Mouse (Mus musculus): Measurements from ENCODE around the gene Tceanc2. TPM values are rescaled to one million over a fixed set of nuclear protein-coding genes. Genes with fewer than 3 reads are reported as not detected.

Tceanc2 gene
- 15.9 and 18.4 TPM in 2 replicates for polyA plus RNA-seq (2012; ENCODE audit: insufficient read depth, insufficient read length, missing spikeins)

DNA sequence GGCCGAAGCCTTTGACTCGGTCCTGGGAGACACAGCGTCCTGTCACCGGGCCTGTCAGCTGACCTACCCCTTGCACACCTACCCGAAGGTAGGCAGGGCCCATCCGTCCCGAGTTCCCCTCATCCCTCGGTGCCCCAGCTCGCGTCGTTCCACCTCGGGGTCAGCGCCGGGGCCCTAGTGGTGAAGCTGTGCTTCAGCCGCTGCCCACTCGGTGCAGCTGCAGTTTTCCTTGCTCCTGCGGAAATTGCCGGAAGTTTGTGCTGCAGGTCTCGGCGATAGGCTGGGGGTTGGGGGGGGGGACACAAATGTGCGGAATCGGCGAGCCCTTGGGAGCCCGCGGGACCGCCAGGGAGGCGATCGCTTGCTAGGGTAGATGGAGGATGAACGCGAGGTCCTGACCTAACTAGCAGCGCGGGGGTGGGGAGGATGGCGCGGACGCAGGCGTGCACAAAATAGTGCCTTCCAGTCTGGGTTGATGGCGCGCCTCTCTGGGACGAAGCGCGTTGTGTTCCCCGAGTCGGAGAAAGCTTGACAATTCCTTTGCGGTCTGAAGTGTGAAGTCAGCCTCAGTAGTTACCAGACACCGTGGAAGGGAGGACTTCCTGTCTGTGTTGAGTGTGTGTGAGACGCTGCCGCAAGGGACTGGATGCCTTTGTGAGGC is at the start of gene Tceanc2:
Tceanc2 (minus strand) TSS at position 287 of the 661 bp plus-strand sequence.
- Histone ChIP-seq H3K4me3 (ENCODE audit: insufficient read depth, low read depth, low read length) (peak within 1 kb of the TSS; percentile 88), H3K4me1 (ENCODE audit: control insufficient read depth, insufficient read depth, insufficient read length, low read length) (peaks cover 4% of the 10 kb centered on the region; the same call in 1 of the 2 replicates), H3K27ac (replicated peaks; ENCODE audit: low read depth, low read length) (peak within 1 kb of the TSS; percentile 87)

DNA sequence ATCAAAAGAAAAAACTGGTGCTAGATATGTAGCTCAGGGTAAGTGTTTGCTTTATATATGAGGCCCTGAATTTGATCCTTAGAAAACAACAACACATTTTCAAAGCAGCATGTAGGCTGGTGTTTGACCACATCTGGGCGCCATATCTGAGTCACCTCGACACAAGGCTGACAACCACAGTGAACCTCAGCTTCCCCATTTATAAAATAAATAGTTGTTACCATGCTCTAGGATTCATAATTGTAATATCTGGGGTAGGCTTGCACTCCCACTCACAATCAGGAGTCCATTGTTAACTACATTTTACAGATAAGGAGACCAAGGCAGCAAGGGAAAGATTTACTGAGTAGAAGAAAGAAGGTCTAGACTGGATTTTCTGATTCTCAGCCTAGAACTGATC is 47.4 kb upstream of the Tceanc2 start:
- no peak overlapping the region for H3K4me3 ChIP-seq (ENCODE audit: insufficient read depth, low read depth, low read length)
- H3K27ac ChIP-seq (replicated peaks; ENCODE audit: low read depth, low read length) = no peak overlapping the region
- no peaks in the 10 kb centered on the region for H3K4me1 ChIP-seq (ENCODE audit: control insufficient read depth, insufficient read depth, insufficient read length, low read length)

DNA sequence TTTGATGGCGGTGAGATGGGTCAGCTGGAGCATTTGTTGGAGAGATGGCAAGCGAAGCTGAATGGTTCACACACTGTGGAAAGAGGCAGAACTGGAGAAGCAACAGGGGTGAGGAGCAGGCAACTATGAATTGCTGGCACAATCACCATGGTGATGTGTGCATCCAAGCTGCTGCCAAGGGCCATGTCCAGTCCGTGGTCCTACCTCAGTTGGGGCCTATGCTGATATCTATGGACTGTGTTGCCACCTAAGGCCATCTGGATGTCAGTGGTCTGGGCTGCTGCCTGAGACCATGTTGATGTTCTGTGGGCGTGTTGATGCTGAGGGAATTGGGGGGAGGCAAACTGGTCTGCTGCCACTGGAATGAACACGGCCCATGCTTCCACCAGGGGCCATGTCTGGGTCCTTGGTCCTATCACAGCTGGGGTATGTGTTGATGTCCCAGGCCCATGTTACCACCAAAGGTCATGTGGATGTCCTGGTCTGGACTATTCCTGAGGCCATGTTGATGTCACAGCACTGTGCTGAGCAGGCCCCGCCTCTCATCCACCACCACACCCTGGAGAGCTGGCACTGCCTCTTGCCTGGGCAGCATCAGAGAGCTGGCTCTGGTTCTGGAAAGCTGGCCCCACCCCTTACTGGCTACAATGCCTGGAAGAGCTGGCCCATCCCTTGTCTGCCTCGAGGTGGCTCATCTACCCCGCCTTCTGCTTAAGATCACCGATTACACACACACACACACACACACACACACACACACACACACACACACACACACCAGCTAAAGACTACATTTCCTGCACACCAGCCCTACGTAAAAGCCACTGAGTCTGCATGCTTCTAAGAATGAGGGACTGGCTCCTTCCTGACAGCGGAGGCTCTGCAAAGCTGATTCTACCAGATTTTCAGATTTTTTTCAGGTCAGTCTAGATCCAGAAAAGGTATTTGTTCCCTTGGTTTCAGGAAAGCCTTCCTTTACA is 44.6 kb upstream of the Tceanc2 start:
- Histone ChIP-seq H3K27ac (replicated peaks; ENCODE audit: low read depth, low read length) (no peak overlapping the region), H3K4me3 (ENCODE audit: insufficient read depth, low read depth, low read length) (no peak overlapping the region), H3K4me1 (ENCODE audit: control insufficient read depth, insufficient read depth, insufficient read length, low read length) (no peaks in the 10 kb centered on the region)

DNA sequence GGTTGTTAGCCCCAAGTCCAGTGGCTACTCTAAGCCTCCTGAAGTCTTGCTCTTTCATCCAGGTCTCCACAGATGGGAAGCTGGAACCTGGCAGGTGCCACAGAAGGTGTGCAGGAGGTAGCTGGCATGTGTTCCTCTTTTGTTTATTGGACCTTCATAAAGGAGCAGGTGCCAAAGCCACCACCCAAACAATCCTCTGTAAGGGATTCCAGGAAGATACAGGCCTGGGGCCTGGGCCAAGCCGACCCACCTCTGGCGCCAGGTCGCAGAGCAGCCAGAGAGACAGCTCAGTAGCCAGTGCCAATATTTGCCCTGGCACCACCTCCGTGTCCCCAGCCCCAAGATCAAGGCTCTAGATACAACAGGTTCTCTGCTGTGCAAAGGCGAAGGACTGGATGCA is 42.6 kb upstream of the Tceanc2 start:
- Histone ChIP-seq H3K4me1 (ENCODE audit: control insufficient read depth, insufficient read depth, insufficient read length, low read length) (no peaks in the 10 kb centered on the region; the same call in 1 of the 2 replicates), H3K4me3 (ENCODE audit: insufficient read depth, low read depth, low read length) (no peak overlapping the region), H3K27ac (replicated peaks; ENCODE audit: low read depth, low read length) (no peak overlapping the region)

DNA sequence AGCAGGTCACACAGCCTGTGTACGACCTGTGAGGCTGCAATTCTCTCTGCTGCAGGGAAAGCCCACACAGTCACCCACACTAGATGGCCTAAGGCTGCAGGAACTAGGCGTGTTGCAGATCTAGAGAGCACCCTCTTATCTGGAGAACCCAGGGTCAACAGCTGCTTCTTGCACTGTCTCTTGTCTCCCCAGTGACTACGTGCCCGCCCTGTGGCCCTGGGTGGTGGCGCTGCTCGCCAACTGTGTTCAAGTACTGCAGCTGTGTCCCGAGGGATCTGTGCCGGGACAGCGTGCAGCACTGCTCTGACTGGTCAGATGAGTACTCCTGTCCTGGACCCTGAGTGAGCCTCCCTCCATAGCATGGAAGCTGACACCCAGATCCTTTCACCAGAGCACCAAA is 38.7 kb upstream of the Tceanc2 start:
- H3K4me3 ChIP-seq (ENCODE audit: insufficient read depth, low read depth, low read length) = no peak overlapping the region
- no peaks in the 10 kb centered on the region; the same call in 1 of the 2 replicates for H3K4me1 ChIP-seq (ENCODE audit: control insufficient read depth, insufficient read depth, insufficient read length, low read length)
- no peak overlapping the region for H3K27ac ChIP-seq (replicated peaks; ENCODE audit: low read depth, low read length)

- no peak overlapping the region for H3K4me3 ChIP-seq (ENCODE audit: insufficient read depth, low read depth, low read length)
- H3K4me1 ChIP-seq (ENCODE audit: control insufficient read depth, insufficient read depth, insufficient read length, low read length) = no peaks in the 10 kb centered on the region; the same call in 1 of the 2 replicates
- H3K27ac ChIP-seq (replicated peaks; ENCODE audit: low read depth, low read length) = no peak overlapping the region
These were observed 34.5 kb upstream of the Tceanc2 start for GRCm38 (mm10) chr4:107213279-107214011.

DNA sequence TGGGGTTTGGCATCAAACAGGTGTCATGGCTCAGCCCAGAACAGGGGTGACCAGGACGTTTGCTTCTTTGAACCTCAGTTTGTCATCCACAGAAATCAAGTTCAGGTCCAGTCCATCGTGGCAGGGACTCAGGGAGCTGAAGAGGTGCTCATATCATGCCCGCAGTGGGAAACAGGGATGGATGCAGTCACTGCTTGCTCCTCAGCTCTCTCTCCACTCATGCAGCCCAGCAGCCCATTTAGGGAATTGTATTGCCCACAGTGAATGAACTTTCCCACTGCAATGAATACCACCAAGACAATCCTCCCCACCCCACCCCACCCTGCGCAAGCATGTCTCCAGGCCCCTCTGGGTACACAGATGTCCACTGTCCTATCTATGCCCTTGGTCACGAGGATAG is 33.0 kb upstream of the Tceanc2 start:
- Histone ChIP-seq H3K4me3 (ENCODE audit: insufficient read depth, low read depth, low read length) (no peak overlapping the region), H3K27ac (replicated peaks; ENCODE audit: low read depth, low read length) (no peak overlapping the region), H3K4me1 (ENCODE audit: control insufficient read depth, insufficient read depth, insufficient read length, low read length) (no peaks in the 10 kb centered on the region)

DNA sequence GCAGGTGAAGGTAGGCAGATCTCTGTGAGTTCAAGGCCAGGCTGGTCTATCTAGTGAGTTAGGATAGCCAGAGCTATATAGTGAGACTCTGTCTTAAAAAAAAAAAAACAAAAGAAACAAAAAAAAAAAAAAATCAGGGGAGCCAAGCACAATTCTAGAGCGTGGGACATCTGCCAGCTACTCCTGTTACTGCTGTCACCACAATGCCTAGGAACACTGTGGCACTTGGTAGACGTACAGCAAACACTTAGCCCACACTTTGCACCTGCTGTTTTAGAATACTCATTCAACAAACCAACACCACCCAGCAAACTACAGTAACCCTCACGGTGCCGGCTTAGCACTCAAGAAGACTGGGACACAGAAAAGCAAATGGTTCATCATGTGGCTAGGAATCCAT is 32.5 kb upstream of the Tceanc2 start:
- Histone ChIP-seq H3K4me1 (ENCODE audit: control insufficient read depth, insufficient read depth, insufficient read length, low read length) (no peaks in the 10 kb centered on the region), H3K27ac (replicated peaks; ENCODE audit: low read depth, low read length) (no peak overlapping the region), H3K4me3 (ENCODE audit: insufficient read depth, low read depth, low read length) (no peak overlapping the region)

GRCm38 (mm10) chr4:107210483-107211097 is 31.7 kb upstream of the Tceanc2 start:
- H3K4me3 ChIP-seq (ENCODE audit: insufficient read depth, low read depth, low read length) = no peak overlapping the region
- H3K27ac ChIP-seq (replicated peaks; ENCODE audit: low read depth, low read length) = no peak overlapping the region

GRCm38 (mm10) chr4:107208880-107209279 is 30.0 kb upstream of the Tceanc2 start, which contains the start of gene Ldlrad1:
Gene Ldlrad1, plus strand, starts transcription at chr4:107209180.
- H3K4me1 ChIP-seq (ENCODE audit: control insufficient read depth, insufficient read depth, insufficient read length, low read length) = no peaks in the 10 kb centered on the region
- no peak within 1 kb of the TSS for H3K4me3 ChIP-seq (ENCODE audit: insufficient read depth, low read depth, low read length)
- H3K27ac ChIP-seq (replicated peaks; ENCODE audit: low read depth, low read length) = no peak within 1 kb of the TSS

More at GRCm38 (mm10) chr4:107210483-107211097, 31.7 kb upstream of the Tceanc2 start:
- H3K4me1 ChIP-seq (ENCODE audit: control insufficient read depth, insufficient read depth, insufficient read length, low read length) = no peaks in the 10 kb centered on the region

GRCm38 (mm10) chr4:107207016-107207415 is 28.1 kb upstream of the Tceanc2 start:
- no peak overlapping the region for H3K4me3 ChIP-seq (ENCODE audit: insufficient read depth, low read depth, low read length)
- H3K4me1 ChIP-seq (ENCODE audit: control insufficient read depth, insufficient read depth, insufficient read length, low read length) = no peaks in the 10 kb centered on the region
- no peak overlapping the region for H3K27ac ChIP-seq (replicated peaks; ENCODE audit: low read depth, low read length)

GRCm38 (mm10) chr4:107203001-107203400 is 24.1 kb upstream of the Tceanc2 start:
- Histone ChIP-seq H3K4me1 (ENCODE audit: control insufficient read depth, insufficient read depth, insufficient read length, low read length) (no peaks in the 10 kb centered on the region), H3K27ac (replicated peaks; ENCODE audit: low read depth, low read length) (no peak overlapping the region), H3K4me3 (ENCODE audit: insufficient read depth, low read depth, low read length) (no peak overlapping the region)

- H3K4me1 ChIP-seq (ENCODE audit: control insufficient read depth, insufficient read depth, insufficient read length, low read length) = no peaks in the 10 kb centered on the region
- H3K27ac ChIP-seq (replicated peaks; ENCODE audit: low read depth, low read length) = no peak overlapping the region
- H3K4me3 ChIP-seq (ENCODE audit: insufficient read depth, low read depth, low read length) = no peak overlapping the region
These were observed 22.9 kb upstream of the Tceanc2 start for GRCm38 (mm10) chr4:107201779-107202178.

DNA sequence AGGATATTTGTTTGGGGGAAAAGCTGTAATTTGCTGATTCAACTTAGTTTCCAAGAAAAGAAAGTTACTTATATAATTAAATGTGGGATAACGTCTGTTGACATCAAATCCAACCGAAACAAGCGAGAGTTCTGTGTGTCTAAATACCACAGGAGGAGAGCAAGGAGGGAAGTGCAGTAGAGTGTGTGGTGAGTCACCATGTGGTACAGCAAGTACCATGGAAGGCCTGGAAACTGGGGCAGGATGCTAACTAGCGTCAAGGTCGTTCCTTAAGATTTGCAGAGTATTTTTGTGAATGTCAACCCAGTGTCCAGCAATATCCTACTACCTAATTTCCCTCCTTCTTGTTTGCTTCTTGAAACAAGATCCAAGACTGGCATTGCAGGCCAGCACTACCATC is 19.2 kb upstream of the Tceanc2 start:
- no peak overlapping the region for H3K4me3 ChIP-seq (ENCODE audit: insufficient read depth, low read depth, low read length)
- H3K4me1 ChIP-seq (ENCODE audit: control insufficient read depth, insufficient read depth, insufficient read length, low read length) = no peaks in the 10 kb centered on the region
- H3K27ac ChIP-seq (replicated peaks; ENCODE audit: low read depth, low read length) = no peak overlapping the region
